Mouse (Mus musculus) midbrain, postnatal 0 days (tissue): ENCODE results near the gene Hgd. TPM values are rescaled to one million over a fixed set of nuclear protein-coding genes. Genes with fewer than 3 reads are reported as not detected.

Source experiments
- ATAC-seq: fragments of 200-750 bp; cut with Nextera tagmentation; 2 replicates; pipeline ENCODE4 v1.8.0; 2017; ENCODE audit warnings: moderate number of reproducible peaks, mild to moderate bottlenecking, moderate TSS enrichment, moderate library complexity; ENCODE audit not compliant: low FRiP score
- DNase-seq: peaks from one replicate; pipeline ENCODE4 v3.0.0-alpha.2; 2015; ENCODE audit warnings: low spot score
- H3K27ac ChIP-seq: fragments of 300-500 bp; sonication (generic); 2 replicates; pipeline ENCODE4 v1.5.1; 2014; ENCODE audit warnings: low read depth, mild to moderate bottlenecking, low read length, mixed read lengths
- H3K27me3 ChIP-seq: fragments of 300-500 bp; sonication (generic); 2 replicates; pipeline ENCODE4 v1.6.1; 2014; ENCODE audit warnings: low read length, control low read depth, mixed read lengths; ENCODE audit not compliant: insufficient read depth
- H3K36me3 ChIP-seq: fragments of 300-500 bp; sonication (generic); 2 replicates; pipeline ENCODE4 v1.6.1; 2014; ENCODE audit warnings: low read length, control low read depth, mixed read lengths; ENCODE audit not compliant: insufficient read depth
- H3K4me1 ChIP-seq: fragments of 300-500 bp; sonication (generic); 2 replicates; pipeline ENCODE4 v1.6.1; 2014; ENCODE audit warnings: mild to moderate bottlenecking, control low read depth, antibody characterized with exemption, low read length, mixed read lengths; ENCODE audit not compliant: insufficient read depth
- H3K4me2 ChIP-seq: fragments of 300-500 bp; sonication (generic); 2 replicates; pipeline ENCODE4 v1.6.1; 2014; ENCODE audit warnings: low read depth, mild to moderate bottlenecking, low read length, mixed read lengths; ENCODE audit not compliant: poor library complexity, severe bottlenecking
- H3K4me3 ChIP-seq: fragments of 300-500 bp; sonication (generic); 2 replicates; pipeline ENCODE4 v1.5.1; 2014; ENCODE audit warnings: low read depth, mild to moderate bottlenecking, low read length, moderate library complexity
- H3K9ac ChIP-seq: fragments of 300-500 bp; sonication (generic); replicated peaks from 2 replicates; pipeline ENCODE4 v1.6.1; 2014; ENCODE audit warnings: mild to moderate bottlenecking, low read length, moderate library complexity, mixed read lengths; ENCODE audit not compliant: poor library complexity, severe bottlenecking
- H3K9me3 ChIP-seq: fragments of 300-500 bp; sonication (generic); 2 replicates; pipeline ENCODE4 v1.6.1; 2016; ENCODE audit warnings: low read length, control low read depth
- CTCF ChIP-seq: IDR thresholded peaks from 2 replicates; pipeline ENCODE4 v1.5.1; 2016; ENCODE audit warnings: antibody characterized with exemption, mild to moderate bottlenecking
- WGBS: fragments of 180-500 bp; shearing (Covaris S2); extraction: QIAGEN DNeasy Blood & Tissue Kit; methylation state at CpG from one replicate; pipeline ENCODE4 v1.1.7; 2014; 5-methylcytosine and 5-hydroxymethylcytosine counted together
- polyA plus RNA-seq: library from polyadenylated mRNA; unstranded; fragments of >200 nt; fragmentation: Nextera tagmentation; extraction: Ambion mirVana; gene quantifications from 2 replicates; pipeline ENCODE4 v1.2.1, GENCODE M21; 2015
- total RNA-seq: library from RNA; depleted of rRNA; stranded (reverse); fragments of >200 nt; gene quantifications from 2 replicates; pipeline ENCODE4 v1.2.3, GENCODE M21; 2014

The Hgd gene
- total and polyA plus RNA-seq, 2 experiments from 2014 or later: 0.27 to 0.43 TPM

DNA sequence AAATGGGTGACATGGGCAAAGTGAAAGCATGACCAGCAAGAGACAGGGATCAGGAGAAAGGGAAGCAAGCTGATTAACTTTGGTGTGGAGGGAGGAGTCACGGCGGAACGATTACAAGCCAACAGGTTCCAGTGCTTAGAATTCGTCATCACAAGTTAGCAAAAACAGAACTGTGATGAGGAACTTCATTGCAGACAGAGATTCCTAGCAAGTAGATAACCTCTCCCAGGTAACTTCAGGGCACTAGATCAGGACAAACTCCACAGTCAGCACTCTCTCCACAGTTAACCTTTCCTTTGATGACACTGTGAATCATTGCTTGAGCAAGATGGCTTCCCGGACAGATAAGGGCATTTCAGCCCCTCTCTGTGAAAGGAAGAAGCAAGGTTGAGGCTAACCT is 17.5 kb downstream of the Hgd start:
- TF ChIP-seq CTCF: no peak
- Histone ChIP-seq H3K4me1 (no peaks in the 10 kb centered on the region), H3K9ac (no peak overlapping the region), H3K9me3 (no peaks in the 10 kb centered on the region), H3K4me3 (no peak overlapping the region), H3K27ac (no peak overlapping the region), H3K27me3 (no peaks in the 10 kb centered on the region), H3K36me3 (no peaks in the 10 kb centered on the region), H3K4me2 (no peak overlapping the region)
- WGBS: 60% methylated on average over 5 of the region's 5 CpGs
- ATAC-seq: no peak
- no peak for DNase-seq

DNA sequence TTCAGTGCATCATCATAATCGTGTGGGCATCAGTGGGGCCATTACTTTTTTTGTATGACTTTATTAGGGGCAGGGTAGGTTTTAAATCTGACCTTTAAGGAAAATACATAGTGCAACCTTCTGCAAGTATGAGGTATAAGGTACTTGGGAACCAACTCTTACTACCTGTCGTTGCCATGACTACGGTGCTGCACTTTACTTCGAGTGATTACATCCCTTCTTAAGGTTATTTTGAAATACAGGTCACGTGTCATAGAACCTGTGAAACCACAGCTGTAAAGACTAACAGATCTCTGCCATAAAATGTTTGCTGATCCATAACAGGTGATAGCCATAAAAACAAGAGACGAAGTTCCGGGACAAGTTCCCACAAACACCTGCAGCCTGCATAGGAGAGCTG is 18.5 kb downstream of the Hgd start:
- 84% methylated on average over 7 of the region's 7 CpGs for WGBS
- no peak for TF ChIP-seq CTCF
- Histone ChIP-seq H3K4me3 (no peak overlapping the region), H3K27ac (no peak overlapping the region), H3K9ac (no peak overlapping the region), H3K27me3 (no peaks in the 10 kb centered on the region), H3K36me3 (no peaks in the 10 kb centered on the region), H3K9me3 (no peaks in the 10 kb centered on the region), H3K4me2 (no peak overlapping the region), H3K4me1 (no peaks in the 10 kb centered on the region)
- no peak for DNase-seq
- ATAC-seq: no peak

DNA sequence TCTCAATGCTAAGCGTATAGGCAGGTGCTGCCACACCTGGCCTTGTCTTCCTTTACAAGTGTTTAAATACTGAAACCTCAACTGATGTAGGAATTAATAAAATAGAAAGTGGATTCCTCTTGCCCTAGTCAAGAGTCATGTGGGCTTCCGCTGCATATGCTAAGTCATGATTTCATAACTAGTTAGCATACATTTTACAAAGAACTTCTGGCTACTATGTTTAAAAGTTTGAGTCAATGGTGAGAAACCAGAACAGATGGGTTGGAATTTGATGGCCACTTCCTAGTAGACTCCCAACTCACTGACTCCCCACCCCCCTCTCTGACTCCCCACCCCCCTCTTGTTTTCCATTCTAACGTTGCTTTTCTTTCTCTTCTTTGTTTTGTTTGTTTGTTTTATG is 19.4 kb downstream of the Hgd start:
- 79% methylated on average over 3 of the region's 3 CpGs for WGBS

DNA sequence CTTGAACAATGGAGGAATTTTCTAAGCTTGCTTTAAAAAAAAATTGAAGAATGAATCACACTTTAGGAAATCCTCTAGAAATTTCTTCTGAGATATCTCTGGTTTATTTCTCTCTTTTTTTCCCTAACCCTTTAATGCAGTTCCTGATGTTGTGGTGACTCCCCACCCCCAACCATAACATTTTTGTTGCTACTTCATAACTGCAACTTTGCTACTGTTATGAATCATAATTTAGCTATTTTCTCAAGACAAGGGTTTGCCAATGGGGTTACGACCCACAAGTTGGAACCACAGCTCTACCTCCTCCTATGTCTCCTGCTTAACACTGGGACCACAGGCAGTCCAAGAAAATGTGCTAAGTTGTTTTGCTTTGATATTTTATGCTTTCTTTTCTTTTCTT is 23.5 kb downstream of the Hgd start:
- Histone ChIP-seq H3K27me3 (no peaks in the 10 kb centered on the region), H3K4me1 (no peaks in the 10 kb centered on the region), H3K4me3 (no peak overlapping the region), H3K27ac (no peak overlapping the region), H3K36me3 (no peaks in the 10 kb centered on the region), H3K9ac (no peak overlapping the region), H3K4me2 (no peak overlapping the region), H3K9me3 (no peaks in the 10 kb centered on the region)
- no peak for DNase-seq
- TF ChIP-seq CTCF: no peak
- no peak for ATAC-seq
- WGBS: 100% methylated on average over 1 of the region's 1 CpGs

More for the DNA sequence above, 19.4 kb downstream of the Hgd start:
- Histone ChIP-seq H3K4me3 (no peak overlapping the region), H3K9me3 (no peaks in the 10 kb centered on the region), H3K4me2 (no peak overlapping the region), H3K27ac (no peak overlapping the region), H3K27me3 (no peaks in the 10 kb centered on the region), H3K9ac (no peak overlapping the region), H3K36me3 (no peaks in the 10 kb centered on the region), H3K4me1 (no peaks in the 10 kb centered on the region)
- DNase-seq (no peak), ATAC-seq (no peak)
- TF ChIP-seq CTCF: no peak

DNA sequence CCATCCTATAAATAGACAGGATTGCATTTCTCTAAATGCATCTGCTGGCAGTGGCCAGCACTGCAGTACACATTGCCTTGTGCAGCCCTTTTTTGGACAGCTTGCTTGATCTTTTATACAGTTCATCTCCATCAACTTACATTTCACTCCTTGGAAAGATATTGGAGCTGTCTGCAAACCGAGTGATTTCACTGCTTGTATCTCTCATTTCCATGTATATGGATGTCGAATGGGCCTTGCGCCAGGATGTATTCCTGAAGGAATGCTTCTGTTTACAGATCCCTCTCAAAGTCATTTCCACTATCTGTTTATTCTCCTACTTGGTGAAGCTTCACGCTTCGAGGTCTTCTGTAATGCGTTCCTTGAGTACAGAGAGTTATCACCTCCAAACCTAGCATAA is 24.3 kb downstream of the Hgd start:
- 80% methylated on average over 6 of the region's 6 CpGs for WGBS
- no peak for ATAC-seq

DNA sequence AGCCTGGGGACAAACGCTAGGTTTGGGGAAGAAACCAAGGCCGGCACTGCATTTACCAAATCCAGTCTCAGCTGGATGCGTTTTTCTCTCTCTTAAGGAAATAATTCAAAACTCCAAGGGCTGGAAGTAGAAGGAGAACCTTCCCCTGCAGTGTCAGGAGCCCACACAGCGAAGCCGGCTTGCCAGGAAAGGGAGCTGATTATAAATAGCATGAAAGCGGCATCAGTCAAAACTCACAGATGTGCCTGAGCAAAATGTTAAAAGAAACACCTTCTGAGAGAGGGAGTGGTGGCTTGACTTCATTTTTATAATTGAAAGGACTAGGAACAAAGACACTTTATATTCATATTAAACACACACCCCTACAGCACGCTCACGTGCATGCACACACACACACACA is 30.4 kb downstream of the Hgd start:
- H3K27me3 ChIP-seq: no peaks in the 10 kb centered on the region
- no peak overlapping the region for H3K4me2 ChIP-seq
- ATAC-seq (no peak), DNase-seq (no peak)
- no peaks in the 10 kb centered on the region for H3K36me3 ChIP-seq
- H3K27ac ChIP-seq: peak overlapping the region; percentile 65
- no peak for TF ChIP-seq CTCF
- 48% methylated on average over 8 of the region's 8 CpGs for WGBS
- H3K4me1 ChIP-seq: 0 out of 2 replicates have a peak, but pooled peaks cover 2% of the 10 kb centered on the region
- no peak overlapping the region for H3K4me3 ChIP-seq
- H3K9me3 ChIP-seq: no peaks in the 10 kb centered on the region
- H3K9ac ChIP-seq: no peak overlapping the region

More for the DNA sequence above, 24.3 kb downstream of the Hgd start:
- Histone ChIP-seq H3K4me2 (no peak overlapping the region), H3K36me3 (no peaks in the 10 kb centered on the region), H3K4me3 (no peak overlapping the region), H3K9me3 (no peaks in the 10 kb centered on the region), H3K27me3 (no peaks in the 10 kb centered on the region), H3K27ac (no peak overlapping the region), H3K9ac (no peak overlapping the region), H3K4me1 (0 out of 2 replicates have a peak, but pooled peaks cover under 1% of the 10 kb centered on the region)
- TF ChIP-seq CTCF: no peak
- DNase-seq: no peak
